Comparison of ENCODE assay signal across 35 mouse cellular contexts in genomic region chr3:21768081-21768480, GRCm38 (mm10).
"Had no signal": no experiment of that assay in that cellular context is flagged by ENCODE, and none has a peak within 500 bp of the region (broad histone marks: within the 10 kb centered on the region; RNA-seq: fewer than 3 reads in every experiment).

No protein-coding gene starts in this region.

- H3K4me3 ChIP-seq: heart, embryonic 12.5 days; heart, embryonic 13.5 days; heart, embryonic 15.5 days; hindbrain, embryonic 10.5 days; hindbrain, embryonic 12.5 days; hindbrain, embryonic 13.5 days; hindbrain, embryonic 15.5 days; intestine, embryonic 15.5 days; kidney, embryonic 15.5 days; layer of hippocampus, adult 2 months; left cerebral cortex, adult 2 months had no signal

- DNase-seq: heart, postnatal 10 days; heart, postnatal 14 days; heart, postnatal 36 days; heart, postnatal 4 days; kidney, adult 11 months; kidney, adult 18-20 months; kidney, adult 2 months; kidney, adult 8-10 months; kidney, adult 9 months; kidney, postnatal 10 days; kidney, postnatal 14 days; kidney, postnatal 25 days; kidney, postnatal 36 days; kidney, postnatal 4 days; layer of hippocampus, adult 9-11 months; layer of hippocampus, postnatal 36 days had no signal

- H3K27ac ChIP-seq: heart, embryonic 13.5 days; heart, embryonic 15.5 days; hindbrain, embryonic 10.5 days; hindbrain, embryonic 12.5 days; hindbrain, embryonic 13.5 days; hindbrain, embryonic 14.5 days; hindbrain, embryonic 15.5 days; hindbrain, postnatal 0 days; intestine, embryonic 15.5 days; kidney, embryonic 15.5 days; kidney, postnatal 0 days; layer of hippocampus, adult 2 months; left cerebral cortex, adult 2 months had no signal

- ATAC-seq: hindbrain, embryonic 16.5 days; hindbrain, postnatal 0 days; inflammation-experienced regulatory T-cells, adult 6 months; intestine, embryonic 15.5 days; intestine, embryonic 16.5 days; intestine, postnatal 0 days had no signal

- H3K9me3 ChIP-seq: heart, embryonic 12.5 days; heart, embryonic 13.5 days; heart, embryonic 15.5 days; hindbrain, embryonic 10.5 days; hindbrain, embryonic 12.5 days; hindbrain, embryonic 13.5 days; hindbrain, embryonic 15.5 days; intestine, embryonic 15.5 days; kidney, embryonic 15.5 days had no signal

- H3K4me1 ChIP-seq: hindbrain, embryonic 12.5 days; hindbrain, embryonic 15.5 days had no signal

- H3K36me3 ChIP-seq: heart, embryonic 12.5 days; heart, embryonic 13.5 days; heart, embryonic 15.5 days; hindbrain, embryonic 10.5 days; hindbrain, embryonic 12.5 days; hindbrain, embryonic 13.5 days; hindbrain, embryonic 15.5 days; intestine, embryonic 15.5 days; kidney, embryonic 15.5 days had no signal

- H3K27me3 ChIP-seq: heart, embryonic 12.5 days; heart, embryonic 13.5 days; heart, embryonic 15.5 days; hindbrain, embryonic 12.5 days; hindbrain, embryonic 13.5 days; hindbrain, embryonic 15.5 days; intestine, embryonic 15.5 days; kidney, embryonic 15.5 days had no signal

- H3K4me2 ChIP-seq: heart, embryonic 11.5 days; heart, embryonic 12.5 days; heart, embryonic 13.5 days; heart, embryonic 15.5 days; hindbrain, embryonic 12.5 days; hindbrain, embryonic 13.5 days; hindbrain, embryonic 14.5 days; hindbrain, embryonic 15.5 days; intestine, embryonic 15.5 days; kidney, embryonic 15.5 days had no signal

- H3K9ac ChIP-seq: heart, embryonic 12.5 days; heart, embryonic 13.5 days; heart, embryonic 15.5 days; hindbrain, embryonic 12.5 days; hindbrain, embryonic 13.5 days; hindbrain, embryonic 14.5 days; hindbrain, embryonic 15.5 days; intestine, embryonic 15.5 days; kidney, embryonic 15.5 days had no signal
